Mouse (Mus musculus): ENCODE measurements around the gene Snx32. TPM values are rescaled to one million over a fixed set of nuclear protein-coding genes. Genes with fewer than 3 reads are reported as not detected.
"Not testable (repeated sequence)": the region's sequence is repeated elsewhere in the genome, so short reads cannot be mapped to it uniquely, and the experiment has no call there.

The Snx32 gene
- polyA plus RNA-seq, 1 experiment: 150 TPM

DNA sequence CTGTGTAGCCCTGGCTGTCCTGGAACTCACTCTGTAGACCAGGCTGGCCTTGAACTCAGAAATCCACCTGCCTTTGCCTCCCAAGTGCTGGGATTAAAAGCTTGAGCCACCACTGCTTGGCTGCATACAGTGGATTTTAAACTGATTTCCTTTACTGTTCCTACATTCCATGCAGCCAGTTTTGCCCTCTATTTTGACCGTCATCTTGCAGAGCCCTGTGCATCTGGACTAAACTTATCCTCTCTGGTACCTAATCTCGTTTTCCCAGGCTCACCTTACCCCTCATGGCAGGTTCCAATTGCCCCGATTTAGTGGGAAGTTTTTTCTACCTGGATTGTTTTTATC is 2.6 kb upstream of the Snx32 start:
- H3K27ac ChIP-seq (ENCODE audit: insufficient read depth, low read length): no peak overlapping the region
- TF ChIP-seq CTCF (IDR thresholded peaks at IDR 0.05; ENCODE audit: extremely low read depth, insufficient read depth, low read length) (no peak), POLR2A (IDR thresholded peaks at IDR 0.05; ENCODE audit: extremely low read depth, insufficient read depth, low read length) (no peak)
- 0 out of 2 replicates have a peak, but pooled peaks cover 2% of the 10 kb centered on the region for H3K4me1 ChIP-seq (ENCODE audit: control insufficient read depth, insufficient read depth, low read length)
- H3K4me3 ChIP-seq (ENCODE audit: insufficient read depth, low read length): no peak overlapping the region

GRCm38 (mm10) chr19:5512091-5513004 is 2.0 kb upstream of the Snx32 start:
- no peak for TF ChIP-seq POLR2A (IDR thresholded peaks at IDR 0.05; ENCODE audit: extremely low read depth, insufficient read depth, low read length)
- no peak for TF ChIP-seq CTCF (IDR thresholded peaks at IDR 0.05; ENCODE audit: extremely low read depth, insufficient read depth, low read length)
- no peak overlapping the region for H3K27ac ChIP-seq (ENCODE audit: insufficient read depth, low read length)
- H3K4me1 ChIP-seq (ENCODE audit: control insufficient read depth, insufficient read depth, low read length): 0 out of 2 replicates have a peak, but pooled peaks cover 2% of the 10 kb centered on the region

GRCm38 (mm10) chr19:5511074-5511632 is 815 bp upstream of the Snx32 start:
- no peak for TF ChIP-seq CTCF (IDR thresholded peaks at IDR 0.05; ENCODE audit: extremely low read depth, insufficient read depth, low read length)
- no peak for TF ChIP-seq POLR2A (IDR thresholded peaks at IDR 0.05; ENCODE audit: extremely low read depth, insufficient read depth, low read length)
- peak overlapping the region; percentile 26 for H3K27ac ChIP-seq (ENCODE audit: insufficient read depth, low read length)

More at GRCm38 (mm10) chr19:5512091-5513004, 2.0 kb upstream of the Snx32 start:
- no peak overlapping the region for H3K4me3 ChIP-seq (ENCODE audit: insufficient read depth, low read length)

DNA sequence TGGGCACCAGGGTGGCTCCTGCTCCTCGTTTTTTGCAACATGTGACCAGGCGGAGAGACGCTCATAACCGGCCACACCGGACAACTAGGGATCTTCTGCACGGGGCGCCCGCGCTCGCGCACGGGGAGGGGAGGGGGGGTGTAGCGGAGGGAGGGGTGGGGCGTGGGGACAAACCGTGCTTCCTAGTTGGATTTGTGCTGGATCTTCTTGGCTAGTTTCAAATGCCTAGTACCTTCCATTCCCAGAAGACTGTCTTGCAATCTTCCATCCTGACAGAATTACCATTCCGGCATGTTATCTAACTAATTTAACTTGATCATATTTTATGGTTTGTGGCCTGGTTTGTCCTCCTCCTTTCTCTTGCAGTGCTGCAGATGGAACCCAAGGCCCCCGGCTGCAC is 6.7 kb downstream of the Snx32 start, which contains the start of gene 1700020D05Rik:
1700020D05Rik (minus strand) TSS at position 101 of the 400 bp plus-strand sequence.
- TF ChIP-seq CTCF (IDR thresholded peaks at IDR 0.05; ENCODE audit: extremely low read depth, insufficient read depth, low read length) (no peak), POLR2A (IDR thresholded peaks at IDR 0.05; ENCODE audit: extremely low read depth, insufficient read depth, low read length) (no peak)
- no peak within 1 kb of the TSS for H3K27ac ChIP-seq (ENCODE audit: insufficient read depth, low read length)

More at GRCm38 (mm10) chr19:5511074-5511632, 815 bp upstream of the Snx32 start:
- Histone ChIP-seq H3K4me3 (ENCODE audit: insufficient read depth, low read length) (peak overlapping the region; percentile 47), H3K4me1 (ENCODE audit: control insufficient read depth, insufficient read depth, low read length) (0 out of 2 replicates have a peak, but pooled peaks cover 2% of the 10 kb centered on the region)

GRCm38 (mm10) chr19:5500330-5500875 is 9.9 kb downstream of the Snx32 start:
- Histone ChIP-seq H3K4me3 (ENCODE audit: insufficient read depth, low read length) (no peak overlapping the region), H3K4me1 (ENCODE audit: control insufficient read depth, insufficient read depth, low read length) (no peaks in the 10 kb centered on the region)

More for the DNA sequence above, 6.7 kb downstream of the Snx32 start, which contains the start of gene 1700020D05Rik:
- Histone ChIP-seq H3K4me1 (ENCODE audit: control insufficient read depth, insufficient read depth, low read length) (no peaks in the 10 kb centered on the region), H3K4me3 (ENCODE audit: insufficient read depth, low read length) (no peak within 1 kb of the TSS)

GRCm38 (mm10) chr19:5496052-5496370 is 14.3 kb downstream of the Snx32 start:
- Histone ChIP-seq H3K27ac (ENCODE audit: insufficient read depth, low read length) (no peak overlapping the region), H3K4me1 (ENCODE audit: control insufficient read depth, insufficient read depth, low read length) (0 out of 2 replicates have a peak, but pooled peaks cover 2% of the 10 kb centered on the region), H3K4me3 (ENCODE audit: insufficient read depth, low read length) (no peak overlapping the region)
- no peak for TF ChIP-seq POLR2A (IDR thresholded peaks at IDR 0.05; ENCODE audit: extremely low read depth, insufficient read depth, low read length)
- TF ChIP-seq CTCF (IDR thresholded peaks at IDR 0.05; ENCODE audit: extremely low read depth, insufficient read depth, low read length): no peak

More at GRCm38 (mm10) chr19:5500330-5500875, 9.9 kb downstream of the Snx32 start:
- no peak overlapping the region for H3K27ac ChIP-seq (ENCODE audit: insufficient read depth, low read length)
- TF ChIP-seq POLR2A (IDR thresholded peaks at IDR 0.05; ENCODE audit: extremely low read depth, insufficient read depth, low read length) (no peak), CTCF (IDR thresholded peaks at IDR 0.05; ENCODE audit: extremely low read depth, insufficient read depth, low read length) (no peak)

DNA sequence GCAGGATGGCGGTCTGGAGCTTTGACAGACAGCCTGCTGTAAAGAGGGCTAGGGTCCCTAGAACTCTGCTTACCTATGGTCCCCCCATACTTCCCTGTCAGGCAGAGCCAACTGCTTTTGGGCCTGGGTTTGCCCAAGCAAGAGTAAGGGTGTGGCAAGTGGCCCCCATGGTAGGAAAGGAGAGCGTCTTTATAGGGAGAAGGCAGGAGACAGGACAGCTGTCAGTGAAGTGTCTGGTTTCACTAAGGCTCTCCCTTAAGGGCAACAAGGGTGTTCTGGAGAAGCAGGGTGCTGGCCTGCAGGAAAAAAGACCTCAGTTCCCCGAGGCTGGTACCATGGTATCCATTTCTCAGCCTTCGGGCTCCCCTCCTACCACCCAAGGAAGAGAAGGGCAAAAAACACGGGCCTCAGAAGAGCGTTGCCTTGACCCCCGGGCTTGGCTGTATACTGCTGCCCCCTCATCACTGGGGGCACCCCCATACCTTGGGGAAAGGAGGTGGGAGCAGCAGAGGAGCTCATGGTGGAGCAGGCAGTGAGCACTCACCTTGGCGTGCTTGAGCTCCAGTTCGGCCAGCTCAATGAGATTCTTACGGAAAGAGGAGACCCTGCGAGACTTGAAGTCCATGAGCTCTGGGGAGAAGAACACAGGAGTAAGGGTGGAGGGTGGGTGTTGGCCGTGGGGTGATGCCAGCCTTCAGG is 14.8 kb downstream of the Snx32 start:
- H3K4me1 ChIP-seq (ENCODE audit: control insufficient read depth, insufficient read depth, low read length): 0 out of 2 replicates have a peak, but pooled peaks cover 2% of the 10 kb centered on the region
- no peak overlapping the region for H3K4me3 ChIP-seq (ENCODE audit: insufficient read depth, low read length)
- H3K27ac ChIP-seq (ENCODE audit: insufficient read depth, low read length): no peak overlapping the region
- TF ChIP-seq POLR2A (IDR thresholded peaks at IDR 0.05; ENCODE audit: extremely low read depth, insufficient read depth, low read length) (no peak), CTCF (IDR thresholded peaks at IDR 0.05; ENCODE audit: extremely low read depth, insufficient read depth, low read length) (no peak)

DNA sequence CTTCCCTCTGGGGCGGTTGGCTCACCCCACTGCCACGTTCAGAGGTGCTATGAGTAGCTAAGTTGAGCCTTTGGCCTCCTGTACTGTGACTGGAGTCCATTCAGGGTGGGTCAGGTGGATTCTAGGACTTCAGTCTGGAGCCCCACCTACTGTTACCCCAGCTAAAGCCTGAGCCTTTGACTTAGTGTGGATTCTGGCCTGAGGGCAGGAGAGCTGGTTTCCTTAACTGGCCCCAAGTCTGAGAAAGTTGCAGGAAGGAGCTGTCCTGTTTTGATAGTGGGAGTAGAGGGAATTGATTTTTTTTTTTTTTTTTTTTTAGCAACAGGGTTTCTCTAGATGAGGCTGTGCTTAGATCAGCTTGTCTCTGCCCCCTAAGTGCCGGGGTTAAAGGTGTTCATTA is 16.0 kb downstream of the Snx32 start:
- Histone ChIP-seq H3K4me1 (ENCODE audit: control insufficient read depth, insufficient read depth, low read length) (0 out of 2 replicates have a peak, but pooled peaks cover 2% of the 10 kb centered on the region), H3K27ac (ENCODE audit: insufficient read depth, low read length) (no peak overlapping the region), H3K4me3 (ENCODE audit: insufficient read depth, low read length) (no peak overlapping the region)
- no peak for TF ChIP-seq POLR2A (IDR thresholded peaks at IDR 0.05; ENCODE audit: extremely low read depth, insufficient read depth, low read length)
- no peak for TF ChIP-seq CTCF (IDR thresholded peaks at IDR 0.05; ENCODE audit: extremely low read depth, insufficient read depth, low read length)

GRCm38 (mm10) chr19:5493301-5493721 is 17.0 kb downstream of the Snx32 start:
- H3K4me3 ChIP-seq (ENCODE audit: insufficient read depth, low read length); H3K4me1 ChIP-seq (ENCODE audit: control insufficient read depth, insufficient read depth, low read length); H3K27ac ChIP-seq (ENCODE audit: insufficient read depth, low read length): not testable (repeated sequence)

Data from cortical plate, adult 2 months (tissue).